Mouse (Mus musculus) stomach, postnatal 0 days (tissue): ENCODE results near the gene Depdc1b.

Source experiments
- CTCF ChIP-seq: IDR thresholded peaks from 2 replicates; pipeline ENCODE4 v1.5.1; 2016; ENCODE audit warnings: antibody characterized with exemption, low read depth, mild to moderate bottlenecking, moderate library complexity
- EP300 ChIP-seq: optimal IDR thresholded peaks from 2 replicates; pipeline ENCODE3; 2016; ENCODE audit warnings: antibody characterized with exemption

- TF ChIP-seq CTCF, result no peak
- no peak for TF ChIP-seq EP300
Measured at GRCm38 (mm10) chr13:108278592-108278991, 37.5 kb upstream of the Depdc1b start.
